Mouse (Mus musculus): Measurements from ENCODE around the gene Tns1.

- TF ChIP-seq CTCF (IDR thresholded peaks at IDR 0.05; ENCODE audit: insufficient read depth, low read depth, low read length) (no peak), POLR2A (IDR thresholded peaks at IDR 0.05; ENCODE audit: insufficient read depth, low read depth, low read length) (no peak)
Measured at GRCm38 (mm10) chr1:73906376-73906775, 217.9 kb downstream of the Tns1 start.
